ENCODE assay signal across 9 mouse cellular contexts in the genomic region with DNA sequence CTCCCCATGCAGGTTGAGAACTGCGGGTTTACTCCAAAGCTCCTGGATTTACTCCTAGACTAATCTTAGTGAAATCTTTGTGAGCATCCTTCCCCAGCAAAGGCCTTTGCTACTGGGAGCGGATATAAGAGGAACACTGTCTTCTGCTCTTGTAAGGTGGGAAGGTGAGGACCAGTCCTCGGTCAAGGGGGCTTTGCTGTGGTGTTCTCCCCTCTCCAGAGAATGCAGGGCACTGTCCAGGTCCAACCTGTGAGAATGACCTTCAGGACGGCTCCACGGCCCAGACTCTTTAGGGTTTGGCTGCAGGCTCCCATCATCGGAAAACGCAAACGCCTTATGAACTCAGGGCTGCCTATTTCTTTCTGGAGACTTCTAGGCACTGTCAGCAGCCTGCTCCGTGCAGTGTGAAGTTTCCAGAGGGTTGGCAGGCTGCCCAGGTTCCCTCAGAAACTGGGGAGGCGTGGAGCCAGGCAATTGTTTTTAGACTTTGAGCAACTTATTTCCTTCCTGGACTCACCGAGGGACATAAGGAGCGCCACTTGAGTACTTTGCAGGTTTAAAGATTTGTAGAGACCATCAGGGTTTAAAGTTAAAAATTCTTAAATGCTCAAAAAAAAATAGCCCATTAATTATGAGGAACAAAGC.
DNase-seq lines count a peak whose midpoint lies in the region; ATAC-seq and TF ChIP-seq lines count a peak whose summit lies in the region.
"Had no signal": no experiment of that assay in that cellular context is flagged by ENCODE, and none has a peak within 500 bp of the region (broad histone marks: within the 10 kb centered on the region; RNA-seq: fewer than 3 reads in every experiment).

No protein-coding gene starts in this region.

- H3K4me1 ChIP-seq in intestine, embryonic 14.5 days (replicated peaks; ENCODE audit: control insufficient read depth, insufficient read depth, low read length), result no peaks in the 10 kb centered on the region
- H3K4me1 ChIP-seq in intestine, postnatal 0 days (replicated peaks; ENCODE audit: control insufficient read depth, insufficient read depth, low read length), result no peaks in the 10 kb centered on the region
- no peaks in the 10 kb centered on the region; the same call in 1 of the 2 replicates for H3K4me1 ChIP-seq in embryonic facial prominence, embryonic 11.5 days (ENCODE audit: control insufficient read depth, insufficient read depth, low read length)
- peaks cover 19% of the 10 kb centered on the region for H3K4me1 ChIP-seq in heart, adult 2 months (ENCODE audit: control insufficient read depth, insufficient read depth, low read length)
- peaks cover 5% of the 10 kb centered on the region; the same call in 1 of the 2 replicates for H3K4me1 ChIP-seq in stomach, embryonic 15.5 days

- no peaks in the 10 kb centered on the region for H3K27me3 ChIP-seq in intestine, embryonic 14.5 days (replicated peaks; ENCODE audit: control insufficient read depth, insufficient read depth, low read length)
- no peaks in the 10 kb centered on the region for H3K27me3 ChIP-seq in intestine, postnatal 0 days (replicated peaks; ENCODE audit: control insufficient read depth, insufficient read depth, low read length)
- H3K27me3 ChIP-seq in embryonic facial prominence, embryonic 11.5 days (ENCODE audit: control insufficient read depth, insufficient read depth, low read length), result no peaks in the 10 kb centered on the region
- no peaks in the 10 kb centered on the region for H3K27me3 ChIP-seq in heart, adult 2 months (ENCODE audit: control insufficient read depth, insufficient read depth, low read length)
- H3K27me3 ChIP-seq in stomach, embryonic 15.5 days (replicated peaks), result no peaks in the 10 kb centered on the region

- H3K4me3 ChIP-seq in intestine, embryonic 14.5 days (ENCODE audit: low read depth, low read length), result no peak overlapping the region
- H3K4me3 ChIP-seq in intestine, postnatal 0 days (ENCODE audit: low read depth, low read length), result no peak overlapping the region
- no peak overlapping the region for H3K4me3 ChIP-seq in embryonic facial prominence, embryonic 11.5 days (ENCODE audit: low read depth, low read length)
- H3K4me3 ChIP-seq in heart, adult 2 months, result peak overlapping the region; percentile 12
- H3K4me3 ChIP-seq in stomach, embryonic 15.5 days (replicated peaks), result no peak overlapping the region

- intact Hi-C loops in heart, adult 2 months (cut with DNase I), result loop anchor here (2.0 to 5.0 kb wide), 2 partner anchors 14 to 77 kb away; no protein-coding TSS in a partner anchor

- TF ChIP-seq POLR2A in heart, adult 2 months (IDR thresholded peaks at IDR 0.05; ENCODE audit: insufficient read depth, low read depth, low read length), result peak; percentile 43; the same call in 1 of the 2 replicates

- H3K9me3 ChIP-seq in intestine, embryonic 14.5 days (ENCODE audit: control insufficient read depth, low read length), result no peaks in the 10 kb centered on the region
- H3K9me3 ChIP-seq in intestine, postnatal 0 days (ENCODE audit: control insufficient read depth), result no peaks in the 10 kb centered on the region
- H3K9me3 ChIP-seq in embryonic facial prominence, embryonic 11.5 days (replicated peaks; ENCODE audit: control insufficient read depth, low read length), result no peaks in the 10 kb centered on the region
- no peaks in the 10 kb centered on the region for H3K9me3 ChIP-seq in stomach, embryonic 15.5 days
- H3K9me3 ChIP-seq: G1E had no signal

- TF ChIP-seq EP300 in heart, adult 2 months (IDR thresholded peaks at IDR 0.05; ENCODE audit: insufficient read depth, low read depth, low read length), result peak; percentile 92

- H3K79me2 ChIP-seq in heart, adult 2 months (replicated peaks; ENCODE audit: control insufficient read depth, insufficient read depth, low read length), result no peaks in the 10 kb centered on the region

- WGBS in intestine, embryonic 14.5 days, result 46% methylated on average over 12 of the region's 12 CpGs
- 48% methylated on average over 12 of the region's 12 CpGs for WGBS in intestine, postnatal 0 days
- 72% methylated on average over 12 of the region's 12 CpGs for WGBS in embryonic facial prominence, embryonic 11.5 days
- WGBS in heart, adult 2 months, result 17% methylated on average over 12 of the region's 12 CpGs
- 38% methylated on average over 12 of the region's 12 CpGs for WGBS in stomach, embryonic 15.5 days

- peak; percentile 77 for DNase-seq in intestine, embryonic 14.5 days (ENCODE audit: low spot score)
- DNase-seq in embryonic facial prominence, embryonic 11.5 days (ENCODE audit: low spot score), result peak; percentile 40
- DNase-seq in heart, adult 2 months, result peak; percentile 85 to 88
- peak; percentile 95 for DNase-seq in kidney, postnatal 10 days
- DNase-seq in lung, adult 18-20 months, result peak; percentile 81 to 82
- no peak for DNase-seq in embryo, embryonic 10.5 days (ENCODE audit: low spot score)

- H3K9ac ChIP-seq in intestine, embryonic 14.5 days (ENCODE audit: low read length), result no peak overlapping the region
- no peak overlapping the region for H3K9ac ChIP-seq in intestine, postnatal 0 days (ENCODE audit: low read depth, low read length)
- H3K9ac ChIP-seq in embryonic facial prominence, embryonic 11.5 days (replicated peaks; ENCODE audit: low read length), result no peak overlapping the region
- H3K9ac ChIP-seq in heart, adult 2 months (ENCODE audit: low read depth, low read length), result peak overlapping the region; percentile 59
- H3K9ac ChIP-seq in stomach, embryonic 15.5 days, result no peak overlapping the region

- H3K36me3 ChIP-seq in intestine, embryonic 14.5 days (ENCODE audit: control insufficient read depth, insufficient read depth, low read length), result no peaks in the 10 kb centered on the region
- H3K36me3 ChIP-seq in intestine, postnatal 0 days (ENCODE audit: control insufficient read depth, insufficient read depth), result no peaks in the 10 kb centered on the region
- H3K36me3 ChIP-seq in embryonic facial prominence, embryonic 11.5 days (replicated peaks; ENCODE audit: control insufficient read depth, insufficient read depth, low read depth, low read length), result no peaks in the 10 kb centered on the region
- peaks cover 51% of the 10 kb centered on the region for H3K36me3 ChIP-seq in heart, adult 2 months (ENCODE audit: control insufficient read depth, insufficient read depth, low read length)
- H3K36me3 ChIP-seq in stomach, embryonic 15.5 days, result no peaks in the 10 kb centered on the region
- H3K36me3 ChIP-seq: G1E had no signal

- 0 out of 2 replicates have a peak overlapping the region, but pooled peaks have one; percentile 14 for H3K27ac ChIP-seq in intestine, embryonic 14.5 days (ENCODE audit: low read depth)
- no peak overlapping the region for H3K27ac ChIP-seq in intestine, postnatal 0 days (ENCODE audit: low read depth, low read length)
- H3K27ac ChIP-seq in embryonic facial prominence, embryonic 11.5 days (replicated peaks; ENCODE audit: low read depth, low read length), result no peak overlapping the region
- peak overlapping the region; percentile 92 for H3K27ac ChIP-seq in heart, adult 2 months
- no peak overlapping the region for H3K27ac ChIP-seq in stomach, embryonic 15.5 days

- no peak for ATAC-seq in intestine, embryonic 14.5 days (replicated peaks; ENCODE audit: low FRiP score, low TSS enrichment, low read depth)
- no peak for ATAC-seq in intestine, postnatal 0 days
- ATAC-seq in embryonic facial prominence, embryonic 11.5 days (replicated peaks; ENCODE audit: insufficient number of reproducible peaks, low FRiP score, low TSS enrichment, low read depth), result no peak
- ATAC-seq in stomach, embryonic 15.5 days (ENCODE audit: insufficient read depth, low FRiP score, low read depth), result peak; percentile 65; the same call in 1 of the 2 replicates

- TF ChIP-seq CTCF in intestine, postnatal 0 days (IDR thresholded peaks at IDR 0.05; ENCODE audit: low read depth), result no peak
- TF ChIP-seq CTCF in heart, adult 2 months (IDR thresholded peaks at IDR 0.05), result 0 out of 2 replicates have a peak, but pooled peaks have one; percentile 3

- no peak overlapping the region for H3K4me2 ChIP-seq in intestine, embryonic 14.5 days (ENCODE audit: low read length)
- no peak overlapping the region for H3K4me2 ChIP-seq in intestine, postnatal 0 days (replicated peaks; ENCODE audit: low read depth)
- H3K4me2 ChIP-seq in embryonic facial prominence, embryonic 11.5 days (ENCODE audit: low read depth, low read length), result no peak overlapping the region
- H3K4me2 ChIP-seq in stomach, embryonic 15.5 days, result no peak overlapping the region

Comparison
In these comparisons a context has a peak if more than half of its experiments do, and no peak if none do; other contexts are left out.
1. H3K27ac ChIP-seq: peak in intestine, embryonic 14.5 days (single experiment) and heart, adult 2 months (single experiment); none in intestine, postnatal 0 days (single experiment), embryonic facial prominence, embryonic 11.5 days (single experiment) and stomach, embryonic 15.5 days (single experiment).